In the genomic region with DNA sequence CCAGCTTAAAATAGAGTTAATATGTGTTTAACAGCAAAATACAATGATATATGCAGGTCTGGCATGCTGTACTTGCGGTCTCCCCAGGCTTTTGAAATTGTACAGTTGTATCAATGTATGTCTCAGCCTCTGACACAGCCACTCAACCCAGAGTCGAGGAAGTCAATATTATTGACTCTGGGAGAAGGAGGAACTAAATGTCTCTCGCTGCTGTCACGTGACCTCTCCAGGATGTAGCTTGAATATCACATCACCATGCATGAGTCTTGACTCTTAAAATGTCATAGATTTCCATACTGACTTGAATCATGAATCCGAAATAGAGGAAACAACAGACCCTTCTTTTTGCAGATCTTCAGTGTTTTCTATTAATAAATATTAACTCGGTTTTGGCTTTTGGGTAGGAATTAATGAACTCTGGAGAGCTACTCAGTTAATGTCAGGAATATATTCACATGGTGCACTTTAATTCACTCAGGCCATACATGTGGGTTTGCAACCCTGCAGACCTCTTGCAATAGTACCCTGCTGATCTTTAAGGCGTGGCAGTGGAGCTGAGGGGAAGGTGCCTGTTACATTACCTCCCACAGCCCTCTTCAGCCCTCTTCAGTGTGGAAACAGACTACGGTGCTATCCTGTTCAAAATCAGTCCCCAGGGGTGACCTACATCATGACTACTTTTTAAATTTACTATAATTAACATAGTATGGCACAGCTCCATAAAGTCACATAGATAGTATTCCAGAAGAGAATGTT, we compare ENCODE assay signal across 21 mouse cellular contexts.
DNase-seq lines count a peak whose midpoint lies in the region; TF ChIP-seq lines count a peak whose summit lies in the region.
"Had no signal": no experiment of that assay in that cellular context is flagged by ENCODE, and none has a peak within 500 bp of the region (broad histone marks: within the 10 kb centered on the region; RNA-seq: fewer than 3 reads in every experiment).

No protein-coding gene starts in this region.

- DNase-seq in heart, adult 11 months = peak; percentile 92
- DNase-seq in heart, postnatal 25 days (ENCODE audit: low spot score) = no peak
- DNase-seq in A20 (ENCODE audit: low read depth, low spot score) (peak; percentile 46), MEL (ENCODE audit: low read depth, low spot score) (no peak)
- DNase-seq in urinary bladder, adult 18-20 months (ENCODE audit: low spot score in 2 of 2) = no peak
- no peak for DNase-seq in right cerebral cortex, adult 2 months (ENCODE audit: low spot score in 2 of 2)
- DNase-seq in heart, adult 8-10 months (ENCODE audit: low spot score) = no peak
- DNase-seq: adrenal gland, adult 8-10 months; cerebellum, adult 8-10 months; gastrocnemius, postnatal 10 days; heart, postnatal 14 days; kidney, adult 18-20 months; kidney, postnatal 4 days; lung, postnatal 4 days; thymus, postnatal 36 days had no signal

- no peak for TF ChIP-seq EP300 in MEL (IDR thresholded peaks at IDR 0.05; ENCODE audit: low read depth in 1 of 2, low read length in 2 of 2)

- no peaks in the 10 kb centered on the region for H3K4me1 ChIP-seq in MEL (ENCODE audit: control insufficient read depth in 1 of 2, insufficient read depth in 2 of 2, low read length in 2 of 2)
- H3K4me1 ChIP-seq: hindbrain, embryonic 15.5 days; limb, embryonic 13.5 days; liver, embryonic 15.5 days; midbrain, embryonic 15.5 days had no signal

- no peak for TF ChIP-seq RAD21 in MEL (IDR thresholded peaks at IDR 0.05; ENCODE audit: low read depth, low read length)

- H3K9ac ChIP-seq in MEL (ENCODE audit: control insufficient read depth, low read depth, low read length, poor library complexity, severe bottlenecking) = no peak overlapping the region
- H3K9ac ChIP-seq: hindbrain, embryonic 15.5 days; limb, embryonic 13.5 days; liver, embryonic 15.5 days; midbrain, embryonic 15.5 days had no signal

- no peaks in the 10 kb centered on the region for H3K9me3 ChIP-seq in MEL (replicated peaks; ENCODE audit: insufficient read depth, low read length)
- H3K9me3 ChIP-seq: G1E; hindbrain, embryonic 15.5 days; limb, embryonic 13.5 days; liver, embryonic 15.5 days; midbrain, embryonic 15.5 days had no signal

- 47% methylated on average over 8 of the region's 8 CpGs for WGBS in macrophage (ENCODE audit: missing documents)

- no peak overlapping the region for H3K27ac ChIP-seq in MEL (ENCODE audit: control insufficient read depth, low read depth, low read length)
- H3K27ac ChIP-seq in macrophage = peak overlapping the region; percentile 93
- H3K27ac ChIP-seq: hindbrain, embryonic 15.5 days; limb, embryonic 13.5 days; liver, embryonic 15.5 days; midbrain, embryonic 15.5 days had no signal

- H3K27me3 ChIP-seq in MEL (ENCODE audit: control insufficient read depth in 1 of 2, insufficient read depth in 2 of 2, low read length in 2 of 2) = no peaks in the 10 kb centered on the region
- H3K27me3 ChIP-seq: hindbrain, embryonic 15.5 days; limb, embryonic 13.5 days; liver, embryonic 15.5 days had no signal

- no peak overlapping the region for H3K4me3 ChIP-seq in MEL (ENCODE audit: control insufficient read depth in 1 of 2, insufficient read depth in 1 of 2, low read depth in 2 of 2, low read length in 2 of 2)
- H3K4me3 ChIP-seq in macrophage (ENCODE audit: inconsistent target) = no peak overlapping the region
- H3K4me3 ChIP-seq: hindbrain, embryonic 15.5 days; limb, embryonic 13.5 days; liver, embryonic 15.5 days; midbrain, embryonic 15.5 days had no signal

- H3K36me3 ChIP-seq in MEL (ENCODE audit: control insufficient read depth in 1 of 2, insufficient read depth in 2 of 2, low read length in 2 of 2) = no peaks in the 10 kb centered on the region
- no peaks in the 10 kb centered on the region for H3K36me3 ChIP-seq in macrophage (ENCODE audit: inconsistent target)
- H3K36me3 ChIP-seq: G1E; hindbrain, embryonic 15.5 days; limb, embryonic 13.5 days; liver, embryonic 15.5 days; midbrain, embryonic 15.5 days had no signal

- H3K79me2 ChIP-seq in MEL (ENCODE audit: control insufficient read depth, insufficient read depth, low read length, poor library complexity) (no peaks in the 10 kb centered on the region), macrophage (ENCODE audit: inconsistent target) (no peaks in the 10 kb centered on the region)

- intact Hi-C loops in heart, postnatal 25 days (cut with DNase I) = no loop called here

- TF ChIP-seq POLR2A in MEL (IDR thresholded peaks at IDR 0.05; ENCODE audit: control insufficient read depth in 1 of 2, insufficient read depth in 1 of 2, low read depth in 1 of 2, low read length in 2 of 2, poor library complexity in 1 of 2) = no peak

- TF ChIP-seq CTCF in MEL (IDR thresholded peaks at IDR 0.05 in 2 of 3, conservative IDR thresholded peaks at IDR 0.05 in 1 of 3; ENCODE audit: control insufficient read depth in 1 of 3, insufficient read depth in 1 of 3, low read depth in 2 of 3, low read length in 3 of 3, poor library complexity in 1 of 3, severe bottlenecking in 1 of 3) = no peak

TF ChIP-seq in MEL, 35 proteins besides CTCF, POLR2A, EP300 and RAD21:
- TF ChIP-seq USF1 (IDR thresholded peaks at IDR 0.05; ENCODE audit: low read depth, low read length) (peak; percentile 78), SMC3 (IDR thresholded peaks at IDR 0.05; ENCODE audit: low read depth, low read length) (no peak), ELF1 (IDR thresholded peaks at IDR 0.05; ENCODE audit: low read depth, low read length) (no peak), USF2 (IDR thresholded peaks at IDR 0.05; ENCODE audit: borderline replicate concordance in 1 of 2, insufficient read depth in 1 of 2, low read depth in 1 of 2, low read length in 2 of 2) (0 out of 4 replicates have a peak, but pooled peaks of 1 of the 2 experiments have one; percentile 17)

Comparison
In these comparisons a context has a peak if more than half of its experiments do, and no peak if none do; other contexts are left out.
1. DNase-seq: peak in heart, adult 11 months (single experiment) and A20 (single experiment); none in heart, postnatal 25 days (single experiment), MEL (single experiment), urinary bladder, adult 18-20 months (0 of 2), right cerebral cortex, adult 2 months (0 of 2) and heart, adult 8-10 months (single experiment).